Mouse (Mus musculus) retina, adult 2 months (tissue): ENCODE measurements around the gene Mydgf.

Experiments
- DNase-seq: peaks from one replicate; pipeline ENCODE4 v3.0.0-alpha.2; 2012; ENCODE audit warnings: low read depth, low spot score

The Mydgf gene

DNA sequence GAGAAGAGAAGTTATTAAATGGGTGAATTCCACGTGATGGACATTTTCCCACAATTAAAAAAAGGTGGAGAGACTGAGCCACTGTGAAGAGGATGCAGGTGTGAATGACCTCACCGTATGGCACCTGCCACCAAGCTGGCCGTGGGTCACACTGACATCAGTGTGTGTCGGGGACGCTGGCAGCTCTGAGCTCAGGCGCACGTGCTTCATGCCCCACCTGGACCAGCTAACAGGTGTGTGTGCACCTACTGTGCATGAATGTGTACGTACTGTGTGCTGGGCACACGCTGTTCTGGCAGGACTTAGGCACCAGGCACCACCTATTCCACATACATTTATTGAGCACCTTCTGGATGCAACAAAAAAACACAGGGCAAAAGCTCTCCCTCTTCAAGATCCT is 39.2 kb downstream of the Mydgf start:
- no peak for DNase-seq

DNA sequence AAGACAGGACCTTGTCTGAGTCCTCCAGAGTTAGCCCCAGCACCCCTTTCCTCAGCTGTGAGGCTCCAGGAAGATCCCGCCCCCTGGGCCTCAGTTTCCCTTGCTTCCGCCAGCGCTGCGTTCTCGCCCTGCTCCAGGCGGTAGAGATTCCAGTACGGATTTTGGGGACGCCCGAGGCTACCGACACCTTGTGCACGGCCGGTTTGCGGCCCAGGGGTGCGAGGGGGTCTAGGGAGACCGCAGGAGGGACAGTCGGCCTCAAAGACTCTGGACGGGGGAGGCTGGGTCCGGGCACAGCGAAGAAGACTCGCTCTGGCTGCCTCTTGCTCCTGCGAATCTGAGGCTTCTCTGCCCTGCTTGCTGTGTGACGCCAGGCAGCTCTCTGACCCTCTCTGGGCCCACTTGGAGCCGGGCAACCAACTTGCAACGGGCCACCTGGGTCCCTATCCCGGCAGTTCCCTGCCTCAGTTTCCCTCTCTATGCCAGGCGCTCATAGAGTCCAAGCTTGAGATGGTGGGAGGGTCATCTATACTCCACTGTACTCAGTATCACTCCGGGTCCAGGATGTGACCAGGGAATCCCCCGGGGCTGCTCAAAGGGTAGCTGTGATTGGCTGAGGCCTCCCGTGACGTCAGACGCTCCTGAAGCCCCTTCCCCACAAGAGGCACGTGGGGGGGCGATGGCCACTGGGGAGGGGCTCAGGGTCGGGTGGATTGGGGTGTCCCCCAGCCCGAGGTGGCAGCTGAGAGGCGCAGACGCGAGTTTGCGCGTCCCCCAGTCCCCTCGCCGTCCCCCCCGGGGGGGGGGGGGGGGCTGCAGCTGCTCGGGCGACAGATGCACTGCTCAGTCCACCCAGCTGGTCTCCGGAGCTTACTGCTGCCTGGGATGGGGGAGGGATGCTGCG is 41.8 kb downstream of the Mydgf start:
- DNase-seq = no peak

DNA sequence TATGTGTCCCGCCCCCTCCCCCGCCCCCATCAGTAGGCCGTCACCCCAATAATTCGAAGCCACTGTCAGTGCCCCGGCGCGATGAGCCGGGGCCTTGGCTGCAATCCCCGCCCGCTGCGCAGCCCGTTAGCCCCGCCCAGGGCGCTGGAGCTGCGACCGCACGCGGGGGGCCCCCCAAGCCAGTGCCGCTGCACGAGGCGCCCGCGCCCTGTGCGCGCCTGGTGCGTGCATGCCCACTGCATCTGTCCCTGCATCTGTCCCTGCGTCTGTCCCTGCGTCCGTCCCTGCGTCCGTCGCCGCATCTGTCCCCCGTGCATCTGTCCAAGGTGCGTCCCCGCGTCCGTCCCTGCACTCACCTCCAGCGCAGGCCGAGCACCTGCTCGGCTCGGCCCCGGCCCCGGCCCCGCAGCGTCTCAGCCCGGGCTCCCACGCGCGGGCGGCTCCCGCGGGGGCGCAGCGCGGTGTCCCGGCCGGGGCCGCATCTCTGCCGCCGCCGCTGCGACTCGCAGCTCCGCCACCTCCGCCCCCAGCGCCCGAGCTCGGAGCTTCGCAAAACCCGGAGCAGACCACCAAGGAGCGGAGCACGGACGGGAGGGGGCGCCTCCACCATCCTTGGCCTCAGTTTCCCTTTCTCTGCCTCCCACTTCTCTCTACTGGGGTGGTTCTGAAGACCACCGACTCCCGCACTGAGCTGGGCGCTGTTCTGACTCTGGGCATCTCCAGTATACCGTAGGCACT is 43.7 kb downstream of the Mydgf start, which contains the start of gene Sema6b:
TSS of gene Sema6b (minus strand) at position 486 of the 738 bp plus-strand sequence.
- no peak for DNase-seq

DNA sequence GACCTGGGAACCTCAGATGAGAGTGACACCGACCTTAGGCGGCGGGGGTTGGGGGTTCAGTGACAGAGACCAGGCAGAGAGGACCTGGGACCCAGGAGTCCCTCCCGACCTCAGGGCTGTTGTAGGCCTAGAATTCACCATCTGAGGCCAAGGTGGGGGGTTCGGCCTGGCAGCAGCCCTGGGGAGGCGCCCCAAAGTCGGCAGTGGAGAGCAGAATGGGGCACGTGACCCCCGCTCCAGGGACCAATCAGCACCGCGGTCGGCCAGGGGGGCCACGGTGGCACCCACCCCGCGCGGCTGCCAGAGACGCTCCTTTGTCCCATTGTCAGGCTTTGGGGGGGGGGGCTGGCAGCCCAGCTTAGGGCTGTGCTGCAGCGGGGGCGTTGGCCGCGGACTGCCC is 44.4 kb downstream of the Mydgf start:
- DNase-seq = no peak

DNA sequence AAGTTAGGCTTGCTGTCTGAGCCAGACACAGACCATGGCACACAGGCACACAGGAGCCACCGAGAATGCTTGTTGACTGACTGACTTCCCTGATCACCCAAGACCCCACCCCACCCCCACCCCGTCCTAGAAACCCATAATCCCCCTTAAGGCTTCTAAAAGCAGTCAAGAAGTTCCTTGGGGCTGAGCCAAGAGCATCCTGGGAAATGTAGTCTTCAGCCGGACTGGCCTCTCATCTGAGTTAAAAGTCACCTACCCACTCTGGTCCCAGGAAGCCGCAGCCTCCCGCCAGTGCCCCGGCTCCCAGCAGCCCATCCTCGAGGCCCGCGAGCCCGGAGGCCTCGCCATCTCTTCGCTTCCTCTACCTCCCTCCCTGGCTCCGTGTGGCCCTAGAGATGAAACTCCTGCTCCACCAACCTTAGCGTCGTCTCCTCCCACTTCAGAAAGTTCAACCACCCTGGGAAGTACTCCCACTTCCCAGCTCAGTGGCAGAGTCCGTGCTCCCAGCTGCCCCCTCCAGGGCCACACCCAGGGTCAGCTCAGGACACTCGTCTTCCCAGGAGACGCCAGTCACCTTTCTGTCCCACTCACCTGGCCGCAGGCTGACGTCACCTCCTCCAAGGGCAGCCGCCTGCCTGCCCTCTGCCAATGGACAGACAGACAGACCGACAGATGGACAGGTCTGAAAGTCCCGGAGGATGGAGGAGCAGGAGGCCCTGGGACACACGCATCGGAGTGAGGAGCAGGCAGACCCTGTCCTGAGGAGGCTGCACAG is 45.7 kb downstream of the Mydgf start:
- no peak for DNase-seq

DNA sequence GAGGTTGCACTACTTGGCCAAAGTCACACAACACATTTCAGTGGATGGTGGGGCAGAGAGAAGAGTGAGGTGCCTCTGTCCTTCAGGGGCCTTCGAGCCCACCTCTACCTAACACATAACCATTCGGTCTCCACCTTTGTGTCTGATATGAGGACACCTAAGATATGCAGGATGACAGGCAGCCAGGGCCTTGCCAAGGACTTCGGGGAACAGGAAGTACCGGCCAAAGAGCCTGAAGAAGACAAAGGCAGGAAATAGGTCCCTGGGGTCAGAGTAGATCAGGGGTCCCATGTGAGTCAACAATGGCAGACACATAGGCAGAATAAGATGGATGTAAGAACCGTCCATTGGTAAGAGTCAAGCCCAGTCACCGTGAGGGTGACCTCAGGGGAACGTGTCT is 47.2 kb downstream of the Mydgf start:
- DNase-seq = no peak

DNA sequence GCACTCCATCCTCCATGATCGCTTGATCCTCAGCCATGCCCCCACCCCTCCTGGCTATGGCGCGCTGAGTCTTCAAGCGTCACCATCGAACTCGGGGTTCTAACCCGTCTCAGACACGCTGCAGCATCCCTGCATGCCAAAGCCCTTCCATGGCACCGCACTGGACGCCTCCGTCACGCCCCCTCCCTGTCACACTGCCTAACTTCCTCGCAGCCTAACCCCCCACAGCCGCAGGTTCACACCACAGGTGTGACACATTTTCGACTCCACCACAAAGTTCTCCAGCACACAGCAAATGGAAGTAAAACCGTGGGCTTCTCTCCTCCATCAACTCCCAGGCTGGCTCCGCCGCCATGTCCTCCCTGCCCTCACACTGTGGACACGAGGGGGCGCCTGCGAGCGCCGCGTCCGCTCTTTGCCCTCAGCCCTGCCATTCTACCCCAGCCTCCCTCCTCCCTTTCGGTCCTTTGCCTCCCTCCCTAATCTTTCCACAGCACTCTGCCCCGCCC is 49.2 kb downstream of the Mydgf start:
- no peak for DNase-seq

DNA sequence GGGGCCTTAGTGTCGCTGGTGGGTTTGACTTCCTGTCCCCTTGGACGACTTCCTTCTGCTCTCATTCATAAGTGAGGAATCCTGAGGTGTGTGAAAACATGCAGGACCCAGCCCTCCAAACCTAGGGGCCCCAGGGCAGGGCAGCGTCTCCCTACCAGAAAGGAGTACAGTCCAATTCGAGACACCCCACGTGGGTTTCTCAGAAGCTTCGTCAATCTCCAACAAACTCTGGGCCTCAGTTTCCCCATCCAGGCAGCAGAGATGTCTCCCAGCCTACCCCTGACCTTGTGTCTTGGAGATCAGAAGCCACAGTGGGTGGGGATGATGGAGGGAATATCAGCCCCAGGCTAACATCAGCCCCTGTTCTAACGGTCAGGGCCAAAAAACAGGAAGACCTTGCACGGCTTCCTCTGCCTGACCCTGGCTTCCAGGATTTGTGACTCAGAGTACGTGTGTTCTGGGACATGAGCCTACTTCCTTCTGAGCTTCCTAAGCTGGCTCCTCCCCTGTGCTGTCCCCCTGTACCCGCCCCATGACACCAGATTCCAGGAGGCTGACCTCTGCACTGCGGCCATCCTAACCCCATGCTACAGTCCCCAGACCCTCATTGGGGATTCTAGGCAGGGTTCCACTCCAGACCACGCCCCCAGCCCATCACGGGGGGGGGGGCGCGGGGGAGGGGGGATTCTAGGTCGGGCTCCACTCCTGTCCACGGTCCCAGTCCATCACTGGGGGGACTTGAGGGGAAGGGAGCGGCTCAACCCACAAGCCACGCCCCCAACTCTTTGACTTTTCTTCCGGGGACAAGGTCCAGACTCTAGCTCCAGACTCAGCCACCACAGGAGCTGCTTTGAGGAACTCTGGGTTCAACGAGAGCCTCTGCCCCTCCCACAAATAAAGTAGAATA is 50.0 kb downstream of the Mydgf start:
- DNase-seq = no peak

DNA sequence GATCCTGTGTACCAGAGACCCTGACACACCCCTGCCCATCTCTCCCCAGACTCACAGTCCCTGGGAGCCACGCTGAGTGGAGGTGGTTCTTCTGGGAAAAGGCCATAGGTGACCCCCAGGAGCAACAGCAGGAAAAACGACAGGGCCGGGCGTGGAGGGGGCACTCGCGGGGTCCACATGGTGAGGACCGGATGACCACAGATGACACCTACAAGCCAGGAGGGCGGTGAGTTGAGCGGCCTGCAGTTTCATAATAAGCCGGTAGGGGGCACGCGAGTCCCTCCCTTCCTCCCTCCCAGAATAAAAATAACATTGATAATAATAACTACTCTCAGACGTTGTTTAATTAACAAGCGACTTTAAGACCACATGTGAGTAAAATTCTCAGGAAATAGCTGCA is 51.1 kb downstream of the Mydgf start:
- peak; percentile 39 for DNase-seq

DNA sequence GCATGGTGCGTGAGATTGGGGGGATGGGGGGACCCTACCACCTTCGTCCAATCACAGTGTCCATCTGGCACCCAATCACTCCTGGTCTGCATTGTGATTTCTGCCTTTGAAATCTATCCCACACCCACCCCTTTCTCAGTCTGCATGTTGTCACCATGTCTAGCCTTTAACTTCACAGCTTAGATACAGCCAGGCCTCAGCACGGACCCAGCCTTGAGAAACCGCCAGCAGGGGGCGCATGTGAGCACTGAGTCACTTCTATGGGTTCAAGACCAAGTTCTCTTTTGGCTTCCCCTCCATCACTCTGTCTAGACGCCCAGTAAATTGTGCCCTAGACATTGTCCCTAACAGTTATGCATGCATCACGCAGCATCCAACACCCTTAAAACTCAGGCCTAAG is 51.9 kb downstream of the Mydgf start:
- DNase-seq = no peak

DNA sequence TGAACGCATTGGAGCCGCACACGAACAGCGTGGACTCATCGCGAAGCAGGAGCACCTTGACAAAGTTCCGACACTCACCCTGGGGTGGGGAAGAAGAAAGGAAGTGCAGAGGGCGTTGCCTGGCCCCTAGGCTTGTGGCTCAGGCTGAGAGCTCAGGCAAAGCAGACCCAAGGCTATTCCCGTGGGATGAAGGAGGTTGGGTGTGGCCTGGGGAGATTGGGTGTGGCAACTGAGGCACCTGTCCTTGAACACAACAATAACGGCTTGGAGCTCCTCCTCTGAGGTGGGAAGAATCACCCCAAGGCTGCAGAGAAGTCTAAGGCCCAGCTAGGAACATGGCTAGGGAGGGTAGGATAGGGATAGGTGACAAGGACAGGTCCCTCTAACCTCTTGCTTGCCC is 52.6 kb downstream of the Mydgf start:
- DNase-seq = no peak

DNA sequence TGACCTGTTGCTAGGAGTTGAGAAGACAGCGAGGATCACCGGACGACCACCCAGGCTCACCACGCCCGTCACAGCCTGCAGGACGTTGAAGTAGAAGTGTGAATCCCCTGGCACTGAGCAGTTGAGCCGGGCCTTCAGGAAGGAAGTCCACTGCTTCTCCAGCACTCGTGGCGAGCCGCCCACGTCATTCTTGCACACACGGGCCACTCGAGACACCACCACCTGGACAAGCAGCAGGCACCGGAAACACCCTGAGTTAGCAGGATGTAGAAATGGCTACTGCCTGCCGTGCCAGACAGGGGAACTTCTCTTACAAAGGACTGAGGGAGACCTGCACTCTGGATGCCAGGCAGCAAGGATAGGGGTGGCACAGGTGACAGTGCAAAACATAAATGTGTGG is 55.5 kb downstream of the Mydgf start:
- no peak for DNase-seq

DNA sequence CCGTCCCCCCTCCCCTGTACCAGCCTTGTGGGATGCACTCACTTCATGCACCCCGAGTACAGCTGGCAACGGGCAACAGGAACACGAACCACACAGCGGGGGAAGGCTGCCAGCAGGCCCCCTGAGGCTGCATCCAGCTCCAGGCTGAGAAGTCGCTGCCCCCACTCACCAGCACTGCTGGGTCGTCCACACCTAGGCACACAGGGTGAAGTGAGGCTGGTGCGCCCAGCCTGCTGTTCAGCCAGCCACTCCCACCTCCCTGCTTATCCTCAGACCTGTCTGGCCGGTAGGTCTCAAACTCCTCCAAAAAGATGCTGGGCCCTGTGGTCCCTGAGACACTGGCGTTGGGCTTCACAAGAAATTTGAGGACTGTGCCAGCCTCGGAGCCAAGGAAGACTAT is 57.5 kb downstream of the Mydgf start:
- DNase-seq = no peak
